Mouse (Mus musculus) MN1 (cell line): ENCODE data around the gene Grin2a.

ENCODE experiments used
- DNase-seq: peaks from one replicate; pipeline ENCODE4 v3.0.0-alpha.2; 2016; ENCODE audit warnings: low spot score

Gene Grin2a

DNA sequence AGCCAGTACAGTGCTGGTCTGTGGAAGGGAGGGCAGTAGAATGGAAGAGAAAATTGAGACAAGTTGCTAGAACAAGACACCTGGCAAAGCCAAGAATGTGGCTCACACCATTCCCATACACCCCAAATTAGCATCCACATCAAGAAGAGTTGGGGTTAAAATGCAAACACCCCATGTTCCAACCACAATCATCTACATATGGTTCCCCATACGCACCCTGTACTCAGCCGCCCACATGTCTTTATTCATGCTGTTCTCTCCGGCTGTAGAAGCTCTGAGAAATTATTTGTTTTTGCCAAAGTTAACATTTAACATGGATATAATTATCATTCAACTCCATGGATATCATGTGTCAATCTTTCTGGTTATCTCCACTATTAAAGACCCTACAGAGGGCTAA is 22.7 kb downstream of the Grin2a start:
- DNase-seq, result no peak

GRCm38 (mm10) chr16:9964469-9964868 is 30.9 kb downstream of the Grin2a start:
- DNase-seq, result no peak

GRCm38 (mm10) chr16:9962482-9962881 is 32.9 kb downstream of the Grin2a start:
- DNase-seq, result no peak

- no peak for DNase-seq
These were observed 36.0 kb downstream of the Grin2a start for GRCm38 (mm10) chr16:9959340-9959739.

GRCm38 (mm10) chr16:9954266-9954665 is 41.1 kb downstream of the Grin2a start:
- DNase-seq, result no peak

DNA sequence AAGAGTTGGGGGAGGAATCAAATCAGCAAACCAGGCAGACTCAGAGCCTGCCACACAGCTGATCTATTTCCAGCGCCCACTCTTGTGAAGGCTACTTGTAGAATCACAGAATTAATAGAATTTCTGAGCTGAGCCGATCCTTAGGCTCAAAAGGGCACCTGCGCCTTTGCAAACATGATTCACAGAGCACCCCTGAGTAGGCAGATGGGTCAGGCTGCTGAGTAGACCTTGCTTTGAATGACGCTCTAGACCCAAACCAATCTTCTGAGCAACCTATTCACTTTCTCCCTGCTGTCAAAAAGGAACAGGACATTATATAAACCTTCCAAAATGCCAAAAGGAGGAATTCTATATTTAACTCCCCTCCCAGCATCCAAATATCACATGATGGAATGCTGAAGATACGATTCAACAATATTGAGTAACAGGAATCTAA is 41.9 kb downstream of the Grin2a start:
- no peak for DNase-seq

GRCm38 (mm10) chr16:9949250-9949649 is 46.1 kb downstream of the Grin2a start:
- DNase-seq, result no peak

DNA sequence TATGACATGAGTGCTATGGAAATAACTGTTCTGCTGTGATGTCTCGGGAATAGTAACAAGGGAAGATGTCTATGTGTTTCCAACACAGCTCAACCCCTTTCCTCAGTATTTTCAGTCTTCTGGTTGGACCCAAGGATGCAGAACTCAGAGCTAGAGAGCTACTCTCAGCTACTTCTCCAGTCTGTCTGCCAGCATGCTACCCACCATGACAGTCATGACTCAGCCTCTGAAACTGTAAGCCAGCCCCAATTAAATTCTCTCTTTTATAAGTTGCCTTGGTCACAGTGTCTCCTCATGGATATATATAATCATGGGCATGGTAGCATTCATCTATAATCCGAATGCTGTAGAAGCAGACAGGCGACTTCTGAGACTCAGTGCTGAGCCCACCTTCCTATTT is 47.9 kb downstream of the Grin2a start:
- DNase-seq, result no peak

DNA sequence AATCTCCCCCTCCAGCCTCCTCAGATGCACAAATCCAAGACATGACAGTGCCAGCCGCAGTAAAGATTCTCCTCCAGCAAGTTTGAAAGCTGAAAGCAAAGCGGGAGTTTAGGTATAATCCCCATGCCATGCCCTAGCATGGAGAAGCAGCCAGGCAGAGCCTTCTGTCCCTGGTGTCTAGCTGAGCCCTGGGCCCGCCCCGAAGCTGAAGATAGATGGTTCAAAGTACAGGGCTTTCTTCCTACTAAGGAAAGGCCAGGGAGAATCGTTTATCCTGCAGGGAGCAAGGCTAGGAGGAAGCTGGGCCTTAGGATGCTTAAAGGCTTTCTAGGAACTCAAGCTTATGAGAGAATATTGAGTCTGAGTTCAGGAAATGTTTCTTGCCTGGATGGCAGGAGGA is 50.5 kb downstream of the Grin2a start:
- no peak for DNase-seq

DNA sequence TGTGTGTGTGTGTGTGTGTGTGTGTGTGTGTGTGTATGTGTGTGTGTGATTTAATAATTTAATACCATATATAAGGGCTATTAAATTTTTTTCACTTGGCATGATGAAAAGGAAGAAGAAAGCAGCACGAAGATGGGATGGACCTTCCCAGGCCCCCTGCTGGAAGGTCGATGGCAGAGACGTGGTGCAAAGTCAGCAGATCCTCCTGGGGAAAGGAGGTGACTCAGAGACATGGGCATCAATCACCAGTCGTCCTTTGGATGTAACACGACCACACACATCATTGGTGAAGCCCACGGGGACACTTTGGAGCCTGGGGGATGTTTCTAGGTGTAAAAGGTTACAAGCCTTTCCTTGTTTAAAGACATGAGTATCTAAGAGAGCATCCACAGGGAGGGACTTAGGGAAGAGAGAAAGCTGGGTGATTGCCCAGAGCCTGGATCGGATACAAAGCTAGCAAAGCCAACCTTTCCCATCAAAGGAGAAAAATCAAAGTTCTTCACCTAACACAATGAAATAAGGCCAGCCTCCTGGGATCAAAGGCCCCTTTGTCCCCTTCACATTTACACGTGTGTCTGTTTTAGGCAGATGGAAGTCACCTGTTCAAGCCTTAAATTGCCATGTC is 53.9 kb downstream of the Grin2a start:
- no peak for DNase-seq

GRCm38 (mm10) chr16:9940716-9941115 is 54.6 kb downstream of the Grin2a start:
- no peak for DNase-seq

GRCm38 (mm10) chr16:9910672-9911071 is 84.7 kb downstream of the Grin2a start:
- no peak for DNase-seq

DNA sequence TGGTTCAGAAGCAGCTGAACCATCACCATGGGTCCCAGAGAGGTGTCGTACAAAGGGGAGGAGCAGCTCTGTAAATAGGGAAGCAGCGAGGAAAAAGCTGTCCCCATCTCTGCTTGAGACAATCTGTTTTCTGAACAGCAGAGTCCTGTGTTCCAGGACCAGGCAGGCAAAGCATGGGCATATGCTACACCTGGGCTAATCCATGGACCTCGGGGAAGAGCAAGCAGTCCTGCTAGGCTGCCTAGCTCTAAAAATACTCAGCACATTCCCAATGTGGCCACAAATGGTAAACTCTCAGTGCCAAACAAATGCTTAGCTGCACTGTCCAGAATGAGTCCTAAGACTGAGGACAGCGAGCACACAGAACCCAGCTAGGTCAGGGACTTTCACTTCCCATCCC is 86.1 kb downstream of the Grin2a start:
- DNase-seq, result no peak

DNA sequence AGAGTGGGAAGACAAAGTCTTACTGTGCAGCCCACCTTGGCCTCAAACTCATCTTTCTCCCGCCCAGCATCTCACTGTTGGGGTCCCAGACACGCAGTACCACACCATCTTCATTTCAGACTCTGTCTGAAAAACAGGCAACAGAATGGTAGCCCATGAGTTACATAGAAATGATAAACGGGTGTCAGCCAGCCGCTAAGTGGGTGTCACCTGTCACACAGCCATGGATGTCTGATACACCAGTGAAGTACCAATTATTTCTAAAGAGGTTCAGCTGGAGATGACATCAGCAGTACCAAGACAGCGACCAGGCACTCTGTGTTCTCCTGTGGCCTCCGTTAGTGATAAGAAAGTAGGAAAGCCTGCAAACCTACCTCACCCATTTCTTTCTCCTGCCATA is 90.9 kb downstream of the Grin2a start:
- no peak for DNase-seq

GRCm38 (mm10) chr16:9902680-9903463 is 92.5 kb downstream of the Grin2a start:
- DNase-seq, result no peak

GRCm38 (mm10) chr16:9901433-9901832 is 93.9 kb downstream of the Grin2a start:
- DNase-seq, result no peak

GRCm38 (mm10) chr16:9900996-9901395 is 94.4 kb downstream of the Grin2a start:
- no peak for DNase-seq

GRCm38 (mm10) chr16:9900196-9900595 is 95.2 kb downstream of the Grin2a start:
- DNase-seq, result no peak

GRCm38 (mm10) chr16:9899176-9899575 is 96.2 kb downstream of the Grin2a start:
- DNase-seq, result no peak

DNA sequence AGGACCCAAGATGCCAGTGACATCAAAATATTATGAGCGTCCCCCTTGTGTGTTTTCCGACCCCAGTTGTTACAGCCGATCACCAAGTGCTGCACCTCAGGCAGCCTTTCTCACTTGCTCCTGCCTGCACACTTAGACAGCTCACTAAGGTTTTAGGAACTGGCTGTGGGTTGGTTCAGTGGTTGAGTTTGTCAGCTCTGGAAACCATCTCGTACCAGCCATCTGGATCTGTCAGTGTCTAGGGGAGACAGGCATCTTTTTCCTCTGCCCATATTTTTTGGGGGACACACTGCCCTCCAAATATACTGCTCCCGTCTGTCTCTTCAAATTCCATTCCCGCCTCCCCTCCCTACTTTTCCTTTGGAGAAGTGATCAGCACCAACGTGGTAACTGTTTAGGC is 99.8 kb downstream of the Grin2a start:
- no peak for DNase-seq

DNA sequence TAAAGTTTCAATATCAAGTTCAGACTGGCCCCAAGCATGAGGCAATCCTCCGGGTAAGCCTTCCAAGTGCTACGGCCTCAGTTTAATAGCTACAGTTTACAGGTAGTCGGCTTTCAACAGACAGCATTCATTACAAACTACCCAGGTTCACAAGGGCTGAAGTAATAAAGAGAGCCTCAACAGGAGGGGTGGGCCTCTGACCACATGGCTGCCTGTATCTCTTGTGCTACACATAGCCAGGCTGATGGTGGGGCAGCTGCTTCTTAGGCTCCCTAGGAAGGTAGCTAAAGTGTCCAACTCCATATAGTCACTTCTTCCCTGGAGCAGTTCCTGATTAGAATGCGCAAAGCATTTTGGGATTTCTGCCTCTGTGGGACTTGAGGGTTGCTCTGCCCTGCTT is 109.2 kb downstream of the Grin2a start:
- no peak for DNase-seq

DNA sequence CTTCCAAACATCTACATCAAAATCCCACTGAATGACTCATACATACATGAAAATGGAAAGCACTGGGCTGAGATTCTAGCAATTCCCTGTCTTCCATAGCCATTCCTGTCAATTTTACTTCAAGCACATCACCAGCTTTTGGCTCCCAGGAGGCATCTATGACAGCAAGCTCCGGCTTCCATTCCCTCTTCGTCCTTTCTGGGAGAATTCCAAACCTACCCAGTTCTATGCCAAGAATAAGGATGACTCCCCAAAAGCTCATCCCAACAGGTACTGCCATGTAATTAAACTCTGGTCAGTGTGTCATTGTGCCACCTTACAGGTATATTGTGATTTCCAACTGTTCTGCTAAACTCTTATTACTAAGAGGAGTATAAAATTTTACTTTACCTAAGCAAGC is 111.2 kb downstream of the Grin2a start:
- no peak for DNase-seq

GRCm38 (mm10) chr16:9882420-9882819 is 112.9 kb downstream of the Grin2a start:
- no peak for DNase-seq

- DNase-seq, result no peak
These were observed 122.4 kb downstream of the Grin2a start for GRCm38 (mm10) chr16:9873001-9873400.
